Mouse (Mus musculus) midbrain, embryonic 13.5 days (tissue): ENCODE data around the gene Csf3. TPM values are rescaled to one million over a fixed set of nuclear protein-coding genes. Genes with fewer than 3 reads are reported as not detected.

Source experiments
- polyA plus RNA-seq: library from polyadenylated mRNA; unstranded; fragments of >200 nt; fragmentation: Nextera tagmentation; extraction: Ambion mirVana; gene quantifications from 2 replicates; pipeline ENCODE4 v1.2.1, GENCODE M21; 2015

The Csf3 gene
- polyA plus RNA-seq, 1 experiment from 2014 or later, result not detected

Other genes starting within 250 kb of the Csf3 start
- gene Ikzf3, start 155.2 kb upstream of the Csf3 start, polyA plus RNA-seq, result 0.36 TPM in 1 of 2 replicates, not detected in the other
- 0.12 TPM in 1 of 2 replicates, not detected in the other for gene Zpbp2, start 150.2 kb upstream of the Csf3 start, polyA plus RNA-seq
- 87.0 and 97.3 TPM in 2 replicates for gene Ormdl3, start 113.9 kb upstream of the Csf3 start, polyA plus RNA-seq
- not detected in 2 replicates for gene Lrrc3c, start 103.0 kb upstream of the Csf3 start, polyA plus RNA-seq
- 0.90 and 1.5 TPM in 2 replicates for gene Gm12355, start 75.6 kb upstream of the Csf3 start, polyA plus RNA-seq
- not detected in 2 replicates for gene Gsdma3, start 74.9 kb upstream of the Csf3 start, polyA plus RNA-seq
- gene Gsdma2, start 54.5 kb upstream of the Csf3 start, polyA plus RNA-seq, result not detected in 2 replicates
- not detected in 2 replicates for gene Gsdma, start 36.9 kb upstream of the Csf3 start, polyA plus RNA-seq
- gene Psmd3, start 18.7 kb upstream of the Csf3 start, polyA plus RNA-seq, result 174 and 190 TPM in 2 replicates
- gene Med24, start 28.2 kb downstream of the Csf3 start, polyA plus RNA-seq, result 83.5 and 90.3 TPM in 2 replicates
- 99.6 and 106 TPM in 2 replicates for gene Thra, start 39.4 kb downstream of the Csf3 start, polyA plus RNA-seq
- gene Nr1d1, start 74.1 kb downstream of the Csf3 start, polyA plus RNA-seq, result 1.2 and 1.9 TPM in 2 replicates
- gene Msl1, start 94.3 kb downstream of the Csf3 start, polyA plus RNA-seq, result 34.2 and 34.5 TPM in 2 replicates
- 52.6 and 57.6 TPM in 2 replicates for gene Casc3, start 103.6 kb downstream of the Csf3 start, polyA plus RNA-seq
- 4.7 and 5.8 TPM in 2 replicates for gene Rapgefl1, start 135.5 kb downstream of the Csf3 start, polyA plus RNA-seq
- 4.9 and 5.2 TPM in 2 replicates for gene Wipf2, start 162.4 kb downstream of the Csf3 start, polyA plus RNA-seq
- 10.6 and 11.3 TPM in 2 replicates for gene Cdc6, start 206.5 kb downstream of the Csf3 start, polyA plus RNA-seq
- gene Rara, start 226.6 kb downstream of the Csf3 start, polyA plus RNA-seq, result 7.5 and 9.1 TPM in 2 replicates